Mouse (Mus musculus) stomach, postnatal 0 days (tissue): ENCODE results near the gene Gm28308.

Source experiments
- CTCF ChIP-seq: IDR thresholded peaks from 2 replicates; pipeline ENCODE4 v1.5.1; 2016; ENCODE audit warnings: antibody characterized with exemption, low read depth, mild to moderate bottlenecking, moderate library complexity
- EP300 ChIP-seq: optimal IDR thresholded peaks from 2 replicates; pipeline ENCODE3; 2016; ENCODE audit warnings: antibody characterized with exemption

- TF ChIP-seq CTCF (no peak), EP300 (no peak)
These were observed 36.7 kb upstream of the Gm28308 start for GRCm38 (mm10) chr6:52249826-52250225.
